Mouse (Mus musculus) gastrocnemius, postnatal 14 days (tissue): Measurements from ENCODE around the gene D130043K22Rik. TPM values are rescaled to one million over a fixed set of nuclear protein-coding genes. Genes with fewer than 3 reads are reported as not detected.

Experiments used
- DNase-seq: peaks from one replicate; pipeline ENCODE4 v3.0.0; 2021; ENCODE audit warnings: mixed read lengths
- intact Hi-C: fragments of 180-260 bp; cut with DNase I; formaldehyde crosslinking; loops from one replicate; pipeline ENCODE4 v1.15.1; 2025; ENCODE audit warnings: low total_unique reads
- total RNA-seq, 2 experiments: library from RNA; stranded (reverse); gene quantifications; 2 replicates each; pipeline ENCODE4 v1.2.3; 2021

D130043K22Rik gene
- total RNA-seq, 2 experiments from 2014 or later = not detected

- intact Hi-C loops = loop anchor here (5.0 kb wide), 1 partner anchor 54 kb away; no protein-coding TSS in a partner anchor
- no peak for DNase-seq
Observed at GRCm38 (mm10) chr13:24937839-24938166, 92.9 kb downstream of the D130043K22Rik start.

- intact Hi-C loops = loop anchor here (5.0 kb wide), 1 partner anchor 54 kb away; no protein-coding TSS in a partner anchor
- peak; percentile 73 for DNase-seq
Observed at GRCm38 (mm10) chr13:24938683-24939082, 93.7 kb downstream of the D130043K22Rik start.

GRCm38 (mm10) chr13:24939472-24939871 lies 94.5 kb downstream of the D130043K22Rik start:
- intact Hi-C loops = loop anchor here (5.0 kb wide), 1 partner anchor 53 kb away; no protein-coding TSS in a partner anchor
- DNase-seq = no peak

GRCm38 (mm10) chr13:24942512-24943282 lies 97.8 kb downstream of the D130043K22Rik start, which contains the start of gene Gpld1:
TSS of gene Gpld1 (plus strand) at chr13:24943152.
- DNase-seq = no peak
- intact Hi-C loops = loop anchor here (5.0 kb wide), 1 partner anchor 40 kb away; no protein-coding TSS in a partner anchor

GRCm38 (mm10) chr13:24943303-24943702 lies 98.4 kb downstream of the D130043K22Rik start:
- intact Hi-C loops = loop anchor here (5.0 kb wide), 1 partner anchor 39 kb away; no protein-coding TSS in a partner anchor
- DNase-seq = no peak

- DNase-seq = no peak
- intact Hi-C loops = no loop called here
Observed at GRCm38 (mm10) chr13:24945567-24945966, 100.6 kb downstream of the D130043K22Rik start.

GRCm38 (mm10) chr13:24947158-24947557 lies 102.2 kb downstream of the D130043K22Rik start:
- intact Hi-C loops = no loop called here
- no peak for DNase-seq

- intact Hi-C loops = no loop called here
- DNase-seq = no peak
Observed at GRCm38 (mm10) chr13:24948870-24949269, 103.9 kb downstream of the D130043K22Rik start.

Other genes with a start within 250 kb of the D130043K22Rik start
- gene Armh2, start 103.9 kb upstream of the D130043K22Rik start, total RNA-seq = not detected
- 1 to 10 TPM; 2.4 to 3.1 TPM for gene Gmnn, start 83.2 kb upstream of the D130043K22Rik start, total RNA-seq
- gene BC005537, start 43.5 kb upstream of the D130043K22Rik start, total RNA-seq = 10 to 100 TPM; 49.6 to 49.9 TPM
- 100 to 1,000 TPM in 1 of 2 experiments, 10 to 100 TPM in 1; 94.2 to 119 TPM for gene Acot13, start 13.6 kb upstream of the D130043K22Rik start, total RNA-seq
- 1 to 10 TPM; 7.3 to 9.2 TPM for gene Tdp2, start 13.5 kb upstream of the D130043K22Rik start, total RNA-seq
- 1 to 10 TPM; 3.4 to 3.7 TPM for gene Aldh5a1, start 92.5 kb downstream of the D130043K22Rik start, total RNA-seq
- gene Gpld1, start 98.0 kb downstream of the D130043K22Rik start, total RNA-seq = under 1 TPM; 0.45 to 0.86 TPM
- 10 to 100 TPM; 22.2 to 22.6 TPM for gene Mrs2, start 175.2 kb downstream of the D130043K22Rik start, total RNA-seq
- not detected for gene Dcdc2a, start 210.9 kb downstream of the D130043K22Rik start, total RNA-seq